Mouse (Mus musculus): ENCODE measurements at regions not wholly inside any gene's neighbourhood (a gene's known extent, or its start where the extent isn't known, plus 50 kb on each side); places are given as distances from the start of the nearest gene placed in this dataset.

- Histone ChIP-seq H3K27me3 (ENCODE audit: insufficient read depth, low read length) (no peaks in the 10 kb centered on the region), H3K9me3 (replicated peaks) (peaks cover 61% of the 10 kb centered on the region), H3K36me3 (replicated peaks) (no peaks in the 10 kb centered on the region), H3K4me3 (ENCODE audit: low read depth, low read length) (no peak overlapping the region; the same call in 1 of the 2 replicates), H3K4me1 (ENCODE audit: insufficient read depth, low read depth, low read length) (no peaks in the 10 kb centered on the region)
- no peak for ATAC-seq (ENCODE audit: extremely low read depth, insufficient number of reproducible peaks, low FRiP score, poor library complexity, severe bottlenecking)
- TF ChIP-seq CTCF (IDR thresholded peaks at IDR 0.05; ENCODE audit: low read depth, low read length) (no peak), POLR2AphosphoS5 (IDR thresholded peaks at IDR 0.05; ENCODE audit: insufficient replicate concordance, low read depth, low read length) (no peak), GATA2 (IDR thresholded peaks at IDR 0.05; ENCODE audit: borderline replicate concordance, low read depth, low read length) (no peak), GATA1 (IDR thresholded peaks at IDR 0.05; ENCODE audit: borderline replicate concordance, low read length) (no peak), TAL1 (conservative IDR thresholded peaks at IDR 0.05; ENCODE audit: low read depth, low read length) (no peak)
- no peak for DNase-seq (ENCODE audit: low spot score)
Measured at GRCm38 (mm10) chr13:72691783-72692729, 63.4 kb downstream of the Irx2 start.

- Histone ChIP-seq H3K4me3 (ENCODE audit: low read depth, low read length) (no peak overlapping the region), H3K36me3 (replicated peaks) (no peaks in the 10 kb centered on the region), H3K4me1 (ENCODE audit: insufficient read depth, low read depth, low read length) (no peaks in the 10 kb centered on the region), H3K9me3 (replicated peaks) (peaks cover 34% of the 10 kb centered on the region), H3K27me3 (ENCODE audit: insufficient read depth, low read length) (no peaks in the 10 kb centered on the region)
- DNase-seq (ENCODE audit: low spot score) (no peak), ATAC-seq (ENCODE audit: extremely low read depth, insufficient number of reproducible peaks, low FRiP score, poor library complexity, severe bottlenecking) (no peak)
- no peak for TF ChIP-seq GATA1 (IDR thresholded peaks at IDR 0.05; ENCODE audit: borderline replicate concordance, low read length)
- no peak for TF ChIP-seq CTCF (IDR thresholded peaks at IDR 0.05; ENCODE audit: low read depth, low read length)
- TF ChIP-seq TAL1 (conservative IDR thresholded peaks at IDR 0.05; ENCODE audit: low read depth, low read length): no peak
- TF ChIP-seq GATA2 (IDR thresholded peaks at IDR 0.05; ENCODE audit: borderline replicate concordance, low read depth, low read length): no peak
- no peak for TF ChIP-seq POLR2AphosphoS5 (IDR thresholded peaks at IDR 0.05; ENCODE audit: insufficient replicate concordance, low read depth, low read length)
Measured at GRCm38 (mm10) chr13:72707469-72707868, 78.8 kb downstream of the Irx2 start.

- ATAC-seq (ENCODE audit: extremely low read depth, insufficient number of reproducible peaks, low FRiP score, poor library complexity, severe bottlenecking) (no peak), DNase-seq (ENCODE audit: low spot score) (no peak)
- Histone ChIP-seq H3K9me3 (replicated peaks) (peaks cover 39% of the 10 kb centered on the region), H3K4me1 (ENCODE audit: insufficient read depth, low read depth, low read length) (no peaks in the 10 kb centered on the region), H3K4me3 (ENCODE audit: low read depth, low read length) (no peak overlapping the region), H3K36me3 (replicated peaks) (no peaks in the 10 kb centered on the region), H3K27me3 (ENCODE audit: insufficient read depth, low read length) (no peaks in the 10 kb centered on the region)
- no peak for TF ChIP-seq CTCF (IDR thresholded peaks at IDR 0.05; ENCODE audit: low read depth, low read length)
- TF ChIP-seq POLR2AphosphoS5 (IDR thresholded peaks at IDR 0.05; ENCODE audit: insufficient replicate concordance, low read depth, low read length): no peak
- no peak for TF ChIP-seq GATA1 (IDR thresholded peaks at IDR 0.05; ENCODE audit: borderline replicate concordance, low read length)
- TF ChIP-seq GATA2 (IDR thresholded peaks at IDR 0.05; ENCODE audit: borderline replicate concordance, low read depth, low read length): no peak
- TF ChIP-seq TAL1 (conservative IDR thresholded peaks at IDR 0.05; ENCODE audit: low read depth, low read length): no peak
Measured at GRCm38 (mm10) chr13:72708728-72709127, 80.1 kb downstream of the Irx2 start.

GRCm38 (mm10) chr13:72710051-72710450 is 81.4 kb downstream of the Irx2 start:
- Histone ChIP-seq H3K4me1 (ENCODE audit: insufficient read depth, low read depth, low read length) (no peaks in the 10 kb centered on the region), H3K36me3 (replicated peaks) (no peaks in the 10 kb centered on the region), H3K27me3 (ENCODE audit: insufficient read depth, low read length) (no peaks in the 10 kb centered on the region), H3K4me3 (ENCODE audit: low read depth, low read length) (no peak overlapping the region), H3K9me3 (replicated peaks) (peaks cover 48% of the 10 kb centered on the region)
- no peak for TF ChIP-seq TAL1 (conservative IDR thresholded peaks at IDR 0.05; ENCODE audit: low read depth, low read length)
- no peak for TF ChIP-seq POLR2AphosphoS5 (IDR thresholded peaks at IDR 0.05; ENCODE audit: insufficient replicate concordance, low read depth, low read length)
- TF ChIP-seq GATA1 (IDR thresholded peaks at IDR 0.05; ENCODE audit: borderline replicate concordance, low read length): no peak
- TF ChIP-seq CTCF (IDR thresholded peaks at IDR 0.05; ENCODE audit: low read depth, low read length): no peak
- TF ChIP-seq GATA2 (IDR thresholded peaks at IDR 0.05; ENCODE audit: borderline replicate concordance, low read depth, low read length): no peak
- DNase-seq (ENCODE audit: low spot score): no peak
- ATAC-seq (ENCODE audit: extremely low read depth, insufficient number of reproducible peaks, low FRiP score, poor library complexity, severe bottlenecking): no peak

- DNase-seq (ENCODE audit: low spot score) (no peak), ATAC-seq (ENCODE audit: extremely low read depth, insufficient number of reproducible peaks, low FRiP score, poor library complexity, severe bottlenecking) (no peak)
- no peaks in the 10 kb centered on the region for H3K36me3 ChIP-seq (replicated peaks)
- peaks cover 52% of the 10 kb centered on the region for H3K9me3 ChIP-seq (replicated peaks)
- no peaks in the 10 kb centered on the region for H3K4me1 ChIP-seq (ENCODE audit: insufficient read depth, low read depth, low read length)
- TF ChIP-seq GATA2 (IDR thresholded peaks at IDR 0.05; ENCODE audit: borderline replicate concordance, low read depth, low read length) (no peak), POLR2AphosphoS5 (IDR thresholded peaks at IDR 0.05; ENCODE audit: insufficient replicate concordance, low read depth, low read length) (no peak), GATA1 (IDR thresholded peaks at IDR 0.05; ENCODE audit: borderline replicate concordance, low read length) (no peak), TAL1 (conservative IDR thresholded peaks at IDR 0.05; ENCODE audit: low read depth, low read length) (no peak), CTCF (IDR thresholded peaks at IDR 0.05; ENCODE audit: low read depth, low read length) (no peak)
- no peak overlapping the region for H3K4me3 ChIP-seq (ENCODE audit: low read depth, low read length)
- no peaks in the 10 kb centered on the region for H3K27me3 ChIP-seq (ENCODE audit: insufficient read depth, low read length)
Measured at GRCm38 (mm10) chr13:72711136-72711535, 82.5 kb downstream of the Irx2 start.

GRCm38 (mm10) chr13:72711842-72712330 is 83.3 kb downstream of the Irx2 start:
- TF ChIP-seq CTCF (IDR thresholded peaks at IDR 0.05; ENCODE audit: low read depth, low read length) (no peak), TAL1 (conservative IDR thresholded peaks at IDR 0.05; ENCODE audit: low read depth, low read length) (no peak), GATA2 (IDR thresholded peaks at IDR 0.05; ENCODE audit: borderline replicate concordance, low read depth, low read length) (no peak), GATA1 (IDR thresholded peaks at IDR 0.05; ENCODE audit: borderline replicate concordance, low read length) (no peak), POLR2AphosphoS5 (IDR thresholded peaks at IDR 0.05; ENCODE audit: insufficient replicate concordance, low read depth, low read length) (no peak)
- DNase-seq (ENCODE audit: low spot score) (no peak), ATAC-seq (ENCODE audit: extremely low read depth, insufficient number of reproducible peaks, low FRiP score, poor library complexity, severe bottlenecking) (no peak)
- no peaks in the 10 kb centered on the region for H3K4me1 ChIP-seq (ENCODE audit: insufficient read depth, low read depth, low read length)
- H3K27me3 ChIP-seq (ENCODE audit: insufficient read depth, low read length): no peaks in the 10 kb centered on the region
- peaks cover 55% of the 10 kb centered on the region for H3K9me3 ChIP-seq (replicated peaks)
- H3K4me3 ChIP-seq (ENCODE audit: low read depth, low read length): no peak overlapping the region
- no peaks in the 10 kb centered on the region for H3K36me3 ChIP-seq (replicated peaks)

Measured in G1E (cell line).